Mouse (Mus musculus) E14TG2a.4 (cell line): ENCODE results near the gene Tldc2.

ENCODE experiments used
- CTCF ChIP-seq: conservative IDR thresholded peaks from 2 replicates; pipeline ENCODE4 v1.5.1; 2014; ENCODE audit warnings: low read length
- NANOG ChIP-seq: IDR thresholded peaks from 2 replicates; pipeline ENCODE4 v1.6.1; 2014; ENCODE audit warnings: borderline replicate concordance, low read length, mixed read lengths

DNA sequence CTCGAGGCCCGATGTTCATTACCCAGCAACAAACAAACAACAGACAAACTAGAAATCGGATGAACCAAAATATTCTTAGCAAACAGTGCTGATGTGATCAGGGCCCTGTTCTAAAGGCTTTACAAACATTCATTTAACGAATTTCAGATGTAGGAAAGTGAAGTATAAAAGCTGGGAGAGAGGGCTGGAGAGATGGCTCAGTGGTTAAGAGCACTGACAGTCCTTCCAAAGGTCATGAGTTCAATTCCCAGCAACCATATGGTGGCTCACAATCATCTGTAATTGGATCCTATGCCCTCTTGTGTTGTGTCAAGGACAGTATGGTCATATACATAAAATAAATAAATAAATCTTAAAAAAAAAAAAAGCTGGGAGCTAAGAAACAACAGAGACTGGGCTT, 49.3 kb downstream of the Tldc2 start:
- no peak for TF ChIP-seq CTCF
- TF ChIP-seq NANOG = no peak
